Mouse (Mus musculus): Measurements from ENCODE around the gene Htr3b. TPM values are rescaled to one million over a fixed set of nuclear protein-coding genes. Genes with fewer than 3 reads are reported as not detected.
"Not testable (repeated sequence)": the region's sequence is repeated elsewhere in the genome, so short reads cannot be mapped to it uniquely, and the experiment has no call there.

Gene Htr3b
- polyA plus RNA-seq, 1 experiment from 2014 or later: not detected

- H3K4me2 ChIP-seq; H3K27me3 ChIP-seq (replicated peaks); H3K9ac ChIP-seq; ATAC-seq (ENCODE audit: insufficient number of reproducible peaks, low FRiP score); H3K36me3 ChIP-seq; H3K27ac ChIP-seq (ENCODE audit: poor library complexity, severe bottlenecking); H3K9me3 ChIP-seq (replicated peaks): not testable (repeated sequence)
- Histone ChIP-seq H3K4me1 (replicated peaks) (peaks cover 34% of the 10 kb centered on the region), H3K4me3 (0 out of 2 replicates have a peak overlapping the region, but pooled peaks have one; percentile 84)
- 93% methylated on average over 6 of the region's 6 CpGs for WGBS
These were observed 19.0 kb upstream of the Htr3b start for GRCm38 (mm10) chr9:48983801-48984200.

GRCm38 (mm10) chr9:48981827-48982226 lies 17.0 kb upstream of the Htr3b start:
- Histone ChIP-seq H3K9me3 (replicated peaks) (no peaks in the 10 kb centered on the region), H3K9ac (no peak overlapping the region), H3K36me3 (no peaks in the 10 kb centered on the region), H3K4me2 (no peak overlapping the region), H3K4me3 (no peak overlapping the region), H3K4me1 (replicated peaks) (peaks cover 23% of the 10 kb centered on the region), H3K27ac (ENCODE audit: poor library complexity, severe bottlenecking) (no peak overlapping the region), H3K27me3 (replicated peaks) (no peaks in the 10 kb centered on the region)
- no peak for ATAC-seq (ENCODE audit: insufficient number of reproducible peaks, low FRiP score)

GRCm38 (mm10) chr9:48980781-48981180 lies 16.0 kb upstream of the Htr3b start:
- Histone ChIP-seq H3K27ac (ENCODE audit: poor library complexity, severe bottlenecking) (peak overlapping the region; percentile 87), H3K9me3 (replicated peaks) (no peaks in the 10 kb centered on the region), H3K4me3 (no peak overlapping the region), H3K4me1 (replicated peaks) (peaks cover 23% of the 10 kb centered on the region), H3K36me3 (no peaks in the 10 kb centered on the region), H3K9ac (no peak overlapping the region; the same call in 1 of the 2 replicates), H3K27me3 (replicated peaks) (no peaks in the 10 kb centered on the region), H3K4me2 (no peak overlapping the region)
- no peak for ATAC-seq (ENCODE audit: insufficient number of reproducible peaks, low FRiP score)
- WGBS: 36% methylated on average over 3 of the region's 3 CpGs

GRCm38 (mm10) chr9:48980371-48980770 lies 15.6 kb upstream of the Htr3b start:
- peaks cover 23% of the 10 kb centered on the region for H3K4me1 ChIP-seq (replicated peaks)
- H3K36me3 ChIP-seq: no peaks in the 10 kb centered on the region
- H3K9me3 ChIP-seq (replicated peaks): no peaks in the 10 kb centered on the region
- 42% methylated on average over 5 of the region's 5 CpGs for WGBS
- H3K27me3 ChIP-seq (replicated peaks): no peaks in the 10 kb centered on the region
- no peak overlapping the region for H3K4me2 ChIP-seq
- peak overlapping the region; percentile 87 for H3K27ac ChIP-seq (ENCODE audit: poor library complexity, severe bottlenecking)
- ATAC-seq (ENCODE audit: insufficient number of reproducible peaks, low FRiP score): no peak
- no peak overlapping the region; the same call in 1 of the 2 replicates for H3K9ac ChIP-seq
- H3K4me3 ChIP-seq: no peak overlapping the region

GRCm38 (mm10) chr9:48976661-48977355 lies 12.0 kb upstream of the Htr3b start:
- H3K9ac ChIP-seq: no peak overlapping the region
- ATAC-seq (ENCODE audit: insufficient number of reproducible peaks, low FRiP score): no peak
- no peak overlapping the region for H3K4me2 ChIP-seq
- 0 out of 2 replicates have a peak, but pooled peaks cover 4% of the 10 kb centered on the region for H3K9me3 ChIP-seq (replicated peaks)
- H3K27me3 ChIP-seq (replicated peaks): no peaks in the 10 kb centered on the region
- H3K36me3 ChIP-seq: no peaks in the 10 kb centered on the region
- H3K4me1 ChIP-seq (replicated peaks): peaks cover 18% of the 10 kb centered on the region
- 72% methylated on average over 6 of the region's 6 CpGs for WGBS
- no peak overlapping the region for H3K4me3 ChIP-seq
- H3K27ac ChIP-seq (ENCODE audit: poor library complexity, severe bottlenecking): no peak overlapping the region

GRCm38 (mm10) chr9:48972494-48972893 lies 7.7 kb upstream of the Htr3b start:
- H3K27me3 ChIP-seq (replicated peaks): no peaks in the 10 kb centered on the region
- no peak overlapping the region for H3K27ac ChIP-seq (ENCODE audit: poor library complexity, severe bottlenecking)
- no peak for ATAC-seq (ENCODE audit: insufficient number of reproducible peaks, low FRiP score)
- 33% methylated on average over 3 of the region's 3 CpGs for WGBS
- 0 out of 2 replicates have a peak, but pooled peaks cover 4% of the 10 kb centered on the region for H3K9me3 ChIP-seq (replicated peaks)
- H3K4me2 ChIP-seq: no peak overlapping the region
- H3K4me1 ChIP-seq (replicated peaks): no peaks in the 10 kb centered on the region
- no peak overlapping the region for H3K9ac ChIP-seq
- no peak overlapping the region for H3K4me3 ChIP-seq
- no peaks in the 10 kb centered on the region for H3K36me3 ChIP-seq

GRCm38 (mm10) chr9:48962131-48962530 lies 2.7 kb downstream of the Htr3b start:
- H3K27ac ChIP-seq (ENCODE audit: poor library complexity, severe bottlenecking): no peak overlapping the region
- no peaks in the 10 kb centered on the region for H3K9me3 ChIP-seq (replicated peaks)
- no peak overlapping the region for H3K4me3 ChIP-seq
- H3K4me1 ChIP-seq (replicated peaks): no peaks in the 10 kb centered on the region
- no peaks in the 10 kb centered on the region for H3K36me3 ChIP-seq
- 27% methylated on average over 7 of the region's 7 CpGs for WGBS
- no peak for ATAC-seq (ENCODE audit: insufficient number of reproducible peaks, low FRiP score)
- H3K27me3 ChIP-seq (replicated peaks): peaks cover 35% of the 10 kb centered on the region
- no peak overlapping the region for H3K4me2 ChIP-seq
- no peak overlapping the region for H3K9ac ChIP-seq

GRCm38 (mm10) chr9:48961314-48961713 lies 3.5 kb downstream of the Htr3b start:
- Histone ChIP-seq H3K9me3 (replicated peaks) (no peaks in the 10 kb centered on the region), H3K27ac (ENCODE audit: poor library complexity, severe bottlenecking) (no peak overlapping the region), H3K36me3 (no peaks in the 10 kb centered on the region), H3K27me3 (replicated peaks) (peaks cover 32% of the 10 kb centered on the region), H3K4me3 (no peak overlapping the region), H3K4me1 (replicated peaks) (no peaks in the 10 kb centered on the region), H3K4me2 (no peak overlapping the region), H3K9ac (no peak overlapping the region)
- WGBS: 45% methylated on average over 12 of the region's 12 CpGs
- no peak for ATAC-seq (ENCODE audit: insufficient number of reproducible peaks, low FRiP score)

GRCm38 (mm10) chr9:48947565-48947964 lies 17.2 kb downstream of the Htr3b start:
- no peak overlapping the region for H3K4me3 ChIP-seq
- no peaks in the 10 kb centered on the region for H3K9me3 ChIP-seq (replicated peaks)
- H3K27me3 ChIP-seq (replicated peaks): no peaks in the 10 kb centered on the region
- H3K36me3 ChIP-seq: no peaks in the 10 kb centered on the region
- no peak overlapping the region for H3K9ac ChIP-seq
- ATAC-seq (ENCODE audit: insufficient number of reproducible peaks, low FRiP score): no peak
- no peak overlapping the region for H3K4me2 ChIP-seq
- no peak overlapping the region for H3K27ac ChIP-seq (ENCODE audit: poor library complexity, severe bottlenecking)
- H3K4me1 ChIP-seq (replicated peaks): peaks cover 8% of the 10 kb centered on the region
- WGBS: 84% methylated on average over 4 of the region's 4 CpGs

- no peak for ATAC-seq (ENCODE audit: insufficient number of reproducible peaks, low FRiP score)
- Histone ChIP-seq H3K4me3 (no peak overlapping the region), H3K4me2 (no peak overlapping the region), H3K27me3 (replicated peaks) (no peaks in the 10 kb centered on the region), H3K9me3 (replicated peaks) (no peaks in the 10 kb centered on the region), H3K27ac (ENCODE audit: poor library complexity, severe bottlenecking) (peak overlapping the region; percentile 58; the same call in 1 of the 2 replicates), H3K4me1 (replicated peaks) (peaks cover 13% of the 10 kb centered on the region), H3K9ac (no peak overlapping the region), H3K36me3 (no peaks in the 10 kb centered on the region)
- WGBS: 39% methylated on average over 1 of the region's 1 CpGs
These were observed 22.4 kb downstream of the Htr3b start for GRCm38 (mm10) chr9:48942349-48942748.

- ATAC-seq (ENCODE audit: insufficient number of reproducible peaks, low FRiP score): no peak
- WGBS: 69% methylated on average over 5 of the region's 5 CpGs
- no peak overlapping the region for H3K27ac ChIP-seq (ENCODE audit: poor library complexity, severe bottlenecking)
These were observed 35.4 kb downstream of the Htr3b start for GRCm38 (mm10) chr9:48929436-48929835.

GRCm38 (mm10) chr9:48928781-48929180 lies 36.0 kb downstream of the Htr3b start:
- Histone ChIP-seq H3K4me3 (no peak overlapping the region), H3K9me3 (replicated peaks) (no peaks in the 10 kb centered on the region), H3K9ac (no peak overlapping the region), H3K4me2 (no peak overlapping the region), H3K27ac (ENCODE audit: poor library complexity, severe bottlenecking) (no peak overlapping the region), H3K4me1 (replicated peaks) (peaks cover 11% of the 10 kb centered on the region; the same call in 1 of the 2 replicates), H3K36me3 (no peaks in the 10 kb centered on the region), H3K27me3 (replicated peaks) (peaks cover 23% of the 10 kb centered on the region)
- 43% methylated on average over 3 of the region's 3 CpGs for WGBS
- ATAC-seq (ENCODE audit: insufficient number of reproducible peaks, low FRiP score): no peak

More at GRCm38 (mm10) chr9:48929436-48929835, 35.4 kb downstream of the Htr3b start:
- Histone ChIP-seq H3K4me2 (no peak overlapping the region), H3K27me3 (replicated peaks) (peaks cover 23% of the 10 kb centered on the region), H3K36me3 (no peaks in the 10 kb centered on the region), H3K9me3 (replicated peaks) (no peaks in the 10 kb centered on the region), H3K4me3 (no peak overlapping the region), H3K9ac (no peak overlapping the region), H3K4me1 (replicated peaks) (peaks cover 11% of the 10 kb centered on the region; the same call in 1 of the 2 replicates)
